Mouse (Mus musculus) CH12.LX (cell line): ENCODE measurements around the gene Arpc1b. TPM values are rescaled to one million over a fixed set of nuclear protein-coding genes. Genes with fewer than 3 reads are reported as not detected.
"Not testable (repeated sequence)": the region's sequence is repeated elsewhere in the genome, so short reads cannot be mapped to it uniquely, and the experiment has no call there.

Source experiments
- DNase-seq: peaks from one replicate; pipeline ENCODE4 v3.0.0-alpha.2; 2013; ENCODE audit errors: extremely low read depth
- H3K27ac ChIP-seq: 2 replicates; pipeline ENCODE4 v1.5.1; 2012; ENCODE audit warnings: low read depth, mild to moderate bottlenecking, control low read depth, moderate library complexity; ENCODE audit not compliant: insufficient read depth
- H3K27me3 ChIP-seq: replicated peaks from 2 replicates; pipeline ENCODE3; 2012; ENCODE audit warnings: inconsistent platforms
- H3K36me3 ChIP-seq, 2 experiments: replicated peaks in 1 of 2; 2 replicates each; pipeline versions ENCODE3 to v1.6.1; 2012; ENCODE audit warnings: inconsistent platforms in 1 of 2, low read length in 1 of 2, mild to moderate bottlenecking in 1 of 2, mixed read lengths in 1 of 2, moderate library complexity in 1 of 2; ENCODE audit not compliant: control insufficient read depth in 1 of 2, insufficient read depth in 1 of 2
- H3K4me1 ChIP-seq, 2 experiments: 2 replicates each; pipeline ENCODE4 v1.6.1; 2012; ENCODE audit warnings: inconsistent platforms in 1 of 2, moderate library complexity in 1 of 2; ENCODE audit not compliant: insufficient read depth in 2 of 2, control insufficient read depth in 1 of 2
- H3K4me2 ChIP-seq: 2 replicates; pipeline ENCODE4 v1.6.1; 2012; ENCODE audit warnings: low read depth, mild to moderate bottlenecking, control low read depth; ENCODE audit not compliant: poor library complexity, insufficient read depth, severe bottlenecking
- H3K4me3 ChIP-seq, 3 experiments: fragments of 150-350 bp in 1 of 3; sonication (generic) in 1 of 3; replicated peaks in 1 of 3; 2 replicates each; pipeline versions ENCODE3 to v1.5.1; 2011 to 2012; ENCODE audit warnings: low read depth in 2 of 3, low read length in 2 of 3, mild to moderate bottlenecking in 2 of 3, moderate library complexity in 2 of 3, control low read depth in 1 of 3, improper control_type of control experiment in 1 of 3, inconsistent platforms in 1 of 3, mixed read lengths in 1 of 3; ENCODE audit not compliant: poor library complexity in 1 of 3
- H3K79me2 ChIP-seq: replicated peaks from 2 replicates; pipeline ENCODE4 v1.6.1; 2012; ENCODE audit warnings: mild to moderate bottlenecking, moderate library complexity; ENCODE audit not compliant: control insufficient read depth, poor library complexity, insufficient read depth, severe bottlenecking; ENCODE audit errors: extremely low read depth
- H3K9ac ChIP-seq: 2 replicates; pipeline ENCODE4 v1.6.1; 2012; ENCODE audit warnings: low read depth, mild to moderate bottlenecking, control low read depth, moderate library complexity; ENCODE audit not compliant: insufficient read depth
- H3K9me3 ChIP-seq: replicated peaks from 2 replicates; pipeline ENCODE3; 2012; ENCODE audit warnings: low read length, inconsistent platforms, mixed read lengths
- CHD2 ChIP-seq: IDR thresholded peaks from 2 replicates; pipeline ENCODE4 v1.6.1; 2011; ENCODE audit warnings: low read length, improper control_type of control experiment
- CTCF ChIP-seq, 2 experiments: IDR thresholded peaks in 1 of 2; conservative IDR thresholded peaks in 1 of 2; 2 replicates each; pipeline ENCODE4 v1.5.1; 2011 to 2012; ENCODE audit warnings: low read depth in 2 of 2, low read length in 2 of 2, improper control_type of control experiment in 1 of 2, inconsistent platforms in 1 of 2, mild to moderate bottlenecking in 1 of 2, moderate library complexity in 1 of 2
- ELF1 ChIP-seq: IDR thresholded peaks from 2 replicates; pipeline ENCODE4 v1.6.1; 2014; ENCODE audit warnings: low read depth, mild to moderate bottlenecking, inconsistent platforms, low read length, improper control_type of control experiment
- ETS1 ChIP-seq: conservative IDR thresholded peaks from 2 replicates; pipeline ENCODE4 v1.6.1; 2012; ENCODE audit warnings: low read depth, mild to moderate bottlenecking, inconsistent platforms, low read length, improper control_type of control experiment, moderate library complexity
- GABPA ChIP-seq: IDR thresholded peaks from 2 replicates; pipeline ENCODE4 v1.6.1; 2012; ENCODE audit warnings: low read depth, low read length, improper control_type of control experiment, inconsistent platforms; ENCODE audit not compliant: insufficient replicate concordance
- KAT2A ChIP-seq: IDR thresholded peaks from 2 replicates; pipeline ENCODE4 v1.6.1; 2012; ENCODE audit warnings: low read length, improper control_type of control experiment, inconsistent platforms; ENCODE audit not compliant: insufficient replicate concordance
- MAX ChIP-seq: IDR thresholded peaks from 2 replicates; pipeline ENCODE4 v1.6.1; 2011; ENCODE audit warnings: low read length, improper control_type of control experiment
- MAZ ChIP-seq: IDR thresholded peaks from 2 replicates; pipeline ENCODE4 v1.6.1; 2012; ENCODE audit warnings: low read depth, mild to moderate bottlenecking, inconsistent platforms, low read length, improper control_type of control experiment, moderate library complexity
- MEF2A ChIP-seq: IDR thresholded peaks from 2 replicates; pipeline ENCODE4 v1.6.1; 2014; ENCODE audit warnings: low read depth, mild to moderate bottlenecking, inconsistent platforms, low read length, improper control_type of control experiment, borderline replicate concordance
- MXI1 ChIP-seq: IDR thresholded peaks from 2 replicates; pipeline ENCODE4 v1.6.1; 2011; ENCODE audit warnings: mild to moderate bottlenecking, low read depth, low read length, improper control_type of control experiment
- NELFE ChIP-seq: IDR thresholded peaks from 2 replicates; pipeline ENCODE4 v1.6.1; 2011; ENCODE audit warnings: low read depth, low read length, improper control_type of control experiment
- POLR2A ChIP-seq: IDR thresholded peaks from 2 replicates; pipeline ENCODE4 v1.6.1; 2011; ENCODE audit warnings: low read depth, mild to moderate bottlenecking, improper control_type of control experiment, low read length
- POLR2AphosphoS2 ChIP-seq: IDR thresholded peaks from 2 replicates; pipeline ENCODE4 v1.6.1; 2011; ENCODE audit warnings: low read depth, low read length, improper control_type of control experiment
- RAD21 ChIP-seq: IDR thresholded peaks from 2 replicates; pipeline ENCODE4 v1.6.1; 2011; ENCODE audit warnings: low read depth, mild to moderate bottlenecking, low read length, improper control_type of control experiment, moderate library complexity
- RCOR1 ChIP-seq: conservative IDR thresholded peaks from 2 replicates; pipeline ENCODE4 v1.6.1; 2012; ENCODE audit warnings: low read depth, mild to moderate bottlenecking, inconsistent platforms, low read length, improper control_type of control experiment
- SIN3A ChIP-seq: IDR thresholded peaks from 2 replicates; pipeline ENCODE4 v1.6.1; 2012; ENCODE audit warnings: low read length, improper control_type of control experiment, inconsistent platforms
- SMC3 ChIP-seq: IDR thresholded peaks from 2 replicates; pipeline ENCODE4 v1.6.1; 2011; ENCODE audit warnings: low read depth, low read length, improper control_type of control experiment
- TCF12 ChIP-seq: IDR thresholded peaks from 2 replicates; pipeline ENCODE4 v1.6.1; 2014; ENCODE audit warnings: low read depth, mild to moderate bottlenecking, inconsistent platforms, low read length, improper control_type of control experiment
- UBTF ChIP-seq: IDR thresholded peaks from 2 replicates; pipeline ENCODE4 v1.6.1; 2012; ENCODE audit warnings: low read depth, mild to moderate bottlenecking, inconsistent platforms, low read length, improper control_type of control experiment, moderate library complexity
- USF1 ChIP-seq: IDR thresholded peaks from 2 replicates; pipeline ENCODE4 v1.6.1; 2014; ENCODE audit warnings: low read depth, mild to moderate bottlenecking, inconsistent platforms, low read length, improper control_type of control experiment
- USF2 ChIP-seq: conservative IDR thresholded peaks from 2 replicates; pipeline ENCODE4 v1.6.1; 2011; ENCODE audit warnings: low read depth, low read length, improper control_type of control experiment
- ZKSCAN1 ChIP-seq: IDR thresholded peaks from 2 replicates; pipeline ENCODE4 v1.6.1; 2012; ENCODE audit warnings: low read depth, inconsistent platforms, low read length, improper control_type of control experiment, borderline replicate concordance
- ZNF384 ChIP-seq: IDR thresholded peaks from 2 replicates; pipeline ENCODE4 v1.6.1; 2012; ENCODE audit warnings: low read depth, low read length, improper control_type of control experiment, inconsistent platforms
- dilution Hi-C: fragments of 300-500 bp; cut with MboI; formaldehyde crosslinking; loops from 2 replicates; pipeline ENCODE4 v1.14.3; 2020; ENCODE audit warnings: low sequenced_read_pairs; ENCODE audit not compliant: extremely low pct_unique_long_range_greater_than_20kb, extremely low pct_ligation_motif_present
- in situ Hi-C: fragments of 300-500 bp; cut with MboI; formaldehyde crosslinking; loops from 3 replicates; pipeline ENCODE4 v1.14.3; 2019; ENCODE audit warnings: low sequenced_read_pairs, low pct_ligation_motif_present, low pct_unique_long_range_greater_than_20kb, mixed read lengths
- polyA plus RNA-seq: library from polyadenylated mRNA; unstranded; fragments of >175 nt; gene quantifications from 2 replicates; pipeline ENCODE4 v1.2.1, GENCODE M21; 2012; ENCODE audit warnings: low read depth; ENCODE audit not compliant: insufficient read length
- total RNA-seq, 2 experiments: library from RNA; depleted of rRNA; stranded (reverse); fragments of 300-350 nt in 1 of 2; fragments of >200 nt in 1 of 2; gene quantifications; 2 replicates each; pipeline ENCODE4 v1.2.3; 2012 to 2014

Gene Arpc1b
- total and polyA plus RNA-seq, 3 experiments, result 330 to 516 (median 441) TPM

DNA sequence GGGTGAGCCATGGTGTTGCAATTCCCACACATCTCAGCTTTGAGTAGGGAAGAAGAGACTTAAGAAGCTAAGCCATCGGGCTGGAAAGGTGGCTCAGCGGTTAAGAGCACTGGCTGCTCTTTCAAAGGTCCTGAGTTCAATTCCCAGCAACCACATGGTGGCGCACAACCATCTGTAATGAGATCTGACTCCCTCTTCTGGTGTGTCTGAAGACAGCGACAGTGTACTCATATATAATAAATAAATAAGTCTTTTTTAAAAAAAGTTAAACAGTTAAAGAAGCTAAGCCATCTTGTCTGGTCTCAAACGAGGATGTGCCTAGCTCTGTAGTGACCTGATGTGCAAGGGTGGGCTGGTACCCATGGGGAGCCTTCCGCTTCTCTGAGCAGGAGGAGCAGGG lies 19.3 kb downstream of the Arpc1b start:
- H3K4me2 ChIP-seq, dilution Hi-C loops, H3K4me3 ChIP-seq, in situ Hi-C loops, H3K27me3 ChIP-seq, H3K9me3 ChIP-seq, H3K9ac ChIP-seq, H3K27ac ChIP-seq: not testable (repeated sequence)
- Histone ChIP-seq H3K4me1 (peaks cover 8 to 11% of the 10 kb centered on the region in 2 experiments; a peak in 2 of 4 replicates), H3K36me3 (peaks cover 78 to 93% of the 10 kb centered on the region in 2 experiments), H3K79me2 (peaks cover 27% of the 10 kb centered on the region)
- TF ChIP-seq CTCF (conservative IDR thresholded peaks at IDR 0.05 in 1 of 2, IDR thresholded peaks at IDR 0.05 in 1 of 2; ENCODE audit: low read depth in 2 of 2, low read length in 2 of 2), result peak in 1 of 2 experiments; percentile 61; a peak in 2 of 4 replicates
- 0 out of 2 replicates have a peak, but pooled peaks have one; percentile 45 for TF ChIP-seq POLR2AphosphoS2
- TF ChIP-seq, all 38 proteins: peak for 2; not testable (repeated sequence) for 36
- DNase-seq, result not testable (repeated sequence)

DNA sequence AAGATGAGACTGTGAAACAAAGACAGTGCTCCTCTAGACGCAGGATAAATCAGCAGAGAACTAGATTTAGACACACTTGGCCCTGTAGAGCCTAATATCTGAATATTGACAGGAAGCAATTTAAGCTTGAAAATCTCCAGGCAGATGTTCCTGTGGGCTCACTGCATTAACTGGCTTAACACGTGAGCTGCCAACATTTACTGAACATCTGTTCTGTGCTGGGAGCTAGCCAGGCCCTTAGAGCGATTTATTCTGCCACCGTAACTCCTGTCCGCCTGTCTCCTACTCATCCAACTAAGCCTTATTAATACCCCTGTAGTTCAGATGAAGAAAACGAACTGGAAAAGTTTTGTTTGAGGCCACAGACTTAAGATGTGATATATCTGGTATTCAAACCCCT lies 24.8 kb downstream of the Arpc1b start:
- H3K4me2 ChIP-seq, result peak overlapping the region; percentile 88
- no peaks in the 10 kb centered on the region for H3K9me3 ChIP-seq
- peaks cover 10 to 42% of the 10 kb centered on the region in 2 experiments; a peak in 2 of 4 replicates for H3K4me1 ChIP-seq
- H3K79me2 ChIP-seq, result peaks cover 74% of the 10 kb centered on the region
- H3K9ac ChIP-seq, result peak overlapping the region; percentile 59
- no peak overlapping the region for H3K27ac ChIP-seq
- in situ Hi-C loops, result no loop called here
- H3K36me3 ChIP-seq, result peaks cover 48 to 68% of the 10 kb centered on the region in 2 experiments
- no peak for DNase-seq
- TF ChIP-seq UBTF, result no peak
- TF ChIP-seq MAX, result no peak
- no peak for TF ChIP-seq TCF12
- no peak for TF ChIP-seq RAD21
- TF ChIP-seq ZNF384, result no peak
- no peak for TF ChIP-seq SIN3A
- no peak for TF ChIP-seq NELFE
- TF ChIP-seq ELF1, result no peak
- TF ChIP-seq USF2, result no peak
- peak overlapping the region; percentile 71 to 93 (median 86) for H3K4me3 ChIP-seq
- H3K27me3 ChIP-seq, result no peaks in the 10 kb centered on the region
- dilution Hi-C loops, result no loop called here

DNA sequence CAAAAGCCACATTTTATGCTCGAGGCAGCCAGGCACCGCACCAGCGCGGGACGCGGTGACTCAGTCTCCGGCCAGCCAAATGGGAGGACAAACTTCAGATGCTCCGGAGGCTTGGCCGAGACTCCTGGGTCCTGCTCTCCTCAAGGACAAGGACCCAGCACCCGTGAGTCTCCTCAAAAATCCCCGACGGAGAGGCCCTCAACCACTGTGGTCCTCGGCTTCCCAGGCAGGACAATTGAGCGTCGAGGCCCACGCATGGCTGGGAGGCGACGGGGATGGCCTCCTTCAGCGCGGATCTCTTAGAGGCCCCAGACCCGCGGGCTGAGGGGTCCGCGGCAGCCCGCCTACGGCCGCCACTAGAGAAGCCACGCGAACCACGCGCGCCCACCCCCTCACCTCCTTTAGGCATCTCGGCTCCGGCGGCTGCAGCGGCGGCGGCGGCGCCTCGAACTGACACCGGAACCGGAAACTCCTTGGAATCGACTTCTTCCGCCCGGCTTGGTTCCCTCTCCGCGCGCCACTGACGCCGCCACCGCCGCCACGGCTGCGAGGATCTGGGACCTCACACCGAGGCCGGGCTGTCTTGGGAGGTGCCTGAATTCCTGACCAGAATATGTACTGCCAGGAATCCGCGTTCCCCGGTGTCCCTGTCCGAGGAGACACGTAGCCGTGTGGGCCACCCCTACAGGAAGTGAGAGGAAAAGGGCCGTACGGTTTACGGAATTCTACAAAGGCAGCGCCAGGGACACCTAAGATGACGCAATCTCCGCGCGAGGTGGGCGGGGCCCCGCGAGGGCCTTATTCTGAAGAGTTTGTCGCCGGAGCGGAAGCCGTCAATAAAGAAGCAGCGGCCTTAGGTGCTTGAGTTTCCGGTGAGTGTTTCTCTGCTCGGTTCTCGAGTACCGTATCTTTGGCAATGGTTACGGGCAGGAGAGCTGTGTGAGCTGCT lies 25.8 kb downstream of the Arpc1b start, which contains the start of the genes Pdap1 and Bud31:
Gene Pdap1 (minus strand): TSS at position 668 of the 949 bp plus-strand sequence.
Gene Bud31 (plus strand): TSS at position 792 of the 949 bp plus-strand sequence.
- Histone ChIP-seq H3K9ac (peak within 1 kb of the TSS; percentile 99), H3K79me2 (peaks cover 74% of the 10 kb centered on the region), H3K27me3 (no peaks in the 10 kb centered on the region), H3K27ac (peak within 1 kb of the TSS; percentile 42; the same call in 1 of the 2 replicates), H3K4me1 (peaks cover 10 to 43% of the 10 kb centered on the region in 2 experiments; a peak in 2 of 4 replicates), H3K9me3 (no peaks in the 10 kb centered on the region), H3K4me2 (peak within 1 kb of the TSS; percentile 88; the same call in 1 of the 2 replicates), H3K36me3 (peaks cover 43 to 67% of the 10 kb centered on the region in 2 experiments), H3K4me3 (peak within 1 kb of the TSS; percentile 71 to 98 (median 86))
- in situ Hi-C loops (no loop called here), dilution Hi-C loops (no loop called here)
- DNase-seq, result peak; percentile 88
- TF ChIP-seq ETS1 (peak; percentile 42; the same call in 1 of the 2 replicates), MXI1 (peak; percentile 78), KAT2A (peak; percentile 87; the same call in 1 of the 2 replicates), GABPA (no peak), SMC3 (no peak), MEF2A (peak; percentile 84; the same call in 1 of the 2 replicates), USF1 (no peak), UBTF (peak; percentile 97; the same call in 1 of the 2 replicates), POLR2A (peak; percentile 92), ZKSCAN1 (no peak), CHD2 (peak; percentile 58; the same call in 1 of the 2 replicates), MAZ (no peak), RAD21 (no peak), RCOR1 (peak; percentile 51; the same call in 1 of the 2 replicates), NELFE (peak; percentile 72)
